Mouse (Mus musculus): ENCODE measurements around the gene Def8.

Def8 gene

DNA sequence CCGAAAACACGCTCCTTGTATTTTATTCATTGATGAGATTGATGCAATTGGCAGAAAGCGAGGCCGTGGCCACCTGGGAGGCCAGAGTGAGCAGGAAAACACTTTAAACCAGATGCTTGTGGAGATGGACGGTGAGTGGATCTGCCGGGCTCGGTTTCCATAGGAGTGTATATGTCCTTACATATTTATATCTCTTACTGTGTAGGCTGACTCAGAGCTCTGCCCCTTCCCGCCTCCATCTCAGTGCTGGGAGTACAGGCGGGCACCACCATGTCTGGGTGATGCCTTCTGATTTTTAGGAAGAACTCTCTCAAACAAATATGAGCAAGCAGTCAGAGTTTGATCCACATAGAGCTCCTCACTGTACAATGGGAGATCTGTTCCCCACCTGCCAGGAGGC is 69.6 kb downstream of the Def8 start:
- no peak for DNase-seq

DNA sequence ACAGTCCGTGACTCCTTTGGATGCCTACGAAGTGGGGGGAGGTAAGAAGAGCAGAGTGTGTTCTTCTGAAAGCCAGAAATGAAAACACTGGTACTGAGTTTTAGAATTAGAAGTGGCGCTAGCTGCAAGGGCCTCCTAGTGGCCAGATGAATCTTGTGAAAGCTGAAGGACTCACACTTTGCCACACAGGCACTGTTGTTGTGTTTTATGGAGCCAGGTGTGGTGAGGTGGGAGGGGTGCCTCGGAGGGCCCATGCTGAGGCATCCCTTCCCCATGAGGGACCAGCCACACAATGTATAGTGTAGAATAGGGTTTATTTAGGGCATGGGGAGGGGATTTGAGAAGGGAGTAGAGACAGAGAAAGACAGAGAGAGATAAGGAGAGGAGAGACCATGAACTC is 74.4 kb downstream of the Def8 start:
- no peak for DNase-seq

DNA sequence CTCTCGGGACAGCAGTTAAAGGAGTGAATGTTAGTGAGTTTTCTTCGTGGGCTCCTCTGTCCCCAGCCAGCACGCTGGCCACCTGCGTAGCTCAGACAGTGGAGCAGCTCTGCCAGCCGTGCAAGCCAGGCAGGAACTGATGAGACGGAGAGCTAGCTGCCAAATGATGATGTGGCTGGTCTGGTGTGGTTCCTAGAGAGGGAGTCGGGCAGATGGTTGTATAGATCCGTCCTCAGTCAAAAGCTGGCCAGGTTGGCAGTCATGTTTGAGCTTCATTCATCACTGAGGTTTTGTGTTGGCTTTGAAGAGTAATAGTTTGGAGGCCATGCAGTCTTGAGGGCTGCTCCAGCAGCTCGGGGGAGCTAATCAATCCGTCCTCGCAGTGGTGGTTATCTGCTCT is 75.6 kb downstream of the Def8 start:
- DNase-seq = peak; percentile 43 to 59

DNA sequence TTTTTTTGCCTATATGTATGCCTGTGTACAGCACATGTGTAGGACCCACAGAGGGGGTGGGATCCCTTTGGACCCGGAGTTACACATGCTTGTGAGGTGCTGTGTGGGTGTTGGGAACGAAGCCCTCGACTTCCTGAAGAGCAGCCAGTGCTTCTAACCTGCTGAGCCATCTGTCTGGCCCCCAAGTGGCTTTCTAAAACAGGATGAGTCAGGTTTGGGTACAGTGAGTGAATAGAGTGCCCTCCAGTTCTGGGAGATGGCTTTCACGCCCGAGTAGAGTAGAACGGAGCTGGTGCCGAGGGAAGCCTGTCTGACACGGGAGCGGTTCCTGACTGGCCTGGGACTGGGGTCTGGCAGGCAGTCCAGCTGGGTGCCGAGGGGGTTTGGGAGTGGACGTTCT is 76.2 kb downstream of the Def8 start:
- DNase-seq = no peak

DNA sequence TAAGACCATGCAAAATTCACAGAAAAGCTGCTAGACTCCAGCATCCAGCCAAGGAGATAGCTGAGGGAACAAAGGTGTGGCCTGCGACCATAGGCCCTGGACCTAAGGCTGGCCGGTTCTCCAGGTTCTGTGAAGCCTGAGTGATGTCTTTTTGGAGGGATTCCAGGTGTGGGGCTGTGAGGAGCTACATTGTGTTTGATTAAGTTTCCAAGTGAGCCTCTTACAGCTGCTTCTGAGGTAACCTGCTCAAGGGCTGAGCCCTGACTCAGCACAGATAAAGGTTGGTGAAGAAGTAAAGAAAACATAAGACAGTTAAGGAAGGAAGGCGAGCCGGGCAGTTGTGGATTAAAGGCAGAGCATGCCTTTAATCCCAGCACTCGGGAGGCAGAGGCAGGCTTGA is 78.9 kb downstream of the Def8 start:
- no peak for DNase-seq

DNA sequence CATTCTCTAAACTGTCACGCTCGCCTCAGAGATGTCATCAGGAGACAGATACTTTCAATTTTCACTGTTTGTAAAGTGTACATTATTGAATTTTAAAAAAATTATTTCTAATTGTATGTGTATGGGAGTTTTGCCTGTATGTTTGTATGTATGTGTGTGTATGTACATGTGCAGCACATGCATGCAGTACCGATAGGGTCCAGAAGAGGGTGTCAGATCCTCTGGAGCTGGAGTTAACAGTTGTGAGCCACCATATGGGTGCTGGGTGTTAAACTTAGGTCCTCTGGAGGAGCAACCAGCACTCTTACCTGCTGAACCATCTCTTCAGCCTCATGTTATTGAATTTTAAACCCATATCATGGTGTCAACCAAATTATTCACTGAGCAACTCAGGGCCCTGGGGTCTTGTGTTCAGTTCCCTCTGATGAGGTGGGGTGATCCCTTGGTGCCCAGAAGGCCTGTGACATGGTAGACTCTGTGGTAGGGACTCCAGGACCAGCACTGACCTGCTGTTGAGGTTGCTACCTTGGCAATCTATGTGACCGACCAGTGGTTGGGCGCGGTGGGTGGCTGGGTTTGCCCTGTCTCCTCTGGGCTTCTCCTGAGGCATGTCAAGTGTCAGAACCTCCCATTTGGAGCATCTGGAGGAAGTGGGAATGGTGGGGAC is 80.6 kb downstream of the Def8 start:
- no peak for DNase-seq

DNA sequence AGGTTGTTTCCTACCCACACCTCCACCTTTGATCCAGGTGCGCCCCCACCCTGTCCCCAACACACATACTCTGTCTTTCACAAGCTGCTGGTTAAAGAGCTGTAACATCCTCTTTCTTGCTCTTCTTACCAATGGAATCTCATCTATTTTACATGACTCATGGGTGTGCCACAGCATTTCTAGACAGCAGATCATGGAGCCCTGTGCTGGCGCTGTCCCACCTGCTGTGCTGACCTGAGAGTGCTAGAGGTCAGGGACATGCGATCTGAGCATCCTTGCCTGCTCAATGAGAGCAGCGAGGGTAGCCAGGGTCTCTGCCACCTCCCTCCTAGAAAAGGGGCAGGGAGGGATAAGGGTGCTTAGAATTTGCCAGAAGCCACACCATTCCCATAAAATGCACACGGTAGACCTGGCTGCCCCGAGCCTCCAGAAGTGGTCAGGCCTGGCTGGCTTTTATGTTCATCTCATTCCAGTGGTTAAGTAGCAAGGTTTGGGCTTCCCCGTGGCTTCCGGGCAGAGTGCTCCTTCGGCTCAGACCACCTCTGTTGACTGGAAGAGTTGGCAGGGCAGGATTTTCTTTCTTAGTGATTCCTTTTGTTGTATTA is 81.4 kb downstream of the Def8 start:
- no peak for DNase-seq

DNA sequence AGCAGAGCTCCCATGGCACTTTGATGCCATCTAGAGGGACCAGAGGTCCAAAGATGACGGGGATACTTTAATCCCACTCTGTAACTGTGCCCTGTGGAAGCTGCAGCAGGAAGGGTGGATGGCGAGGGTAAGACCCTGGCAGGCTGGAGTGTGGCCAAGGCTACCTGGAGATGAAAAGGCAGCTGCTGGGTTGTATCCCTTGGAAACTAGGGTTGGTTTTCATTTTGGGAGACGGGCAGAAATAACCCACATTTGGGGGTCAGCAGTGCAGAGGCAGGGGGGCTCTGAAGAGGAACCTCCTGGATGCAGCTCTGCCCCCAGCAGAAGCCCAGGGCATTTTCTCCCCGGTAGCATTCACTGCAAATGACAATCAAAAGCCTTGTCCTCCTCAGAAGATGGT is 81.9 kb downstream of the Def8 start:
- DNase-seq = no peak

DNA sequence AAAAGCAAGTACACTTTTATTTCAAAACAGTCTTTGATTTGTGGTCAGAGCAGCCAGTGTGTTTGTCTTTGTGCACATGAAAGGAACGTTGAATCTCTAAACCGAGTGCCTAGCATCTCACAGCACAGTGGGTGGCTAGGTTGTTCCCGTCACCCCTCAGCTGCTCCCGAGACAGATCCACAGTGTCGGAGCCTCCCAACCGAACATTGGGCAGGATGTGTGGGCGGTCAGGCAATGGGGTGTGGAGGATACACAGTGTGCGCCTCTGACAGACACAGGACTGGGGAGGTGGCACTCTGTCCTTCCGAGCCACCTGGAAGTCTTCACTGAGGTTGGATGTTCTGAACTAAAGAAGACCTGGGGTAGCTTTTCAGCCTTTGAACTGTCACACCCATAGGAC is 82.4 kb downstream of the Def8 start:
- no peak for DNase-seq

DNA sequence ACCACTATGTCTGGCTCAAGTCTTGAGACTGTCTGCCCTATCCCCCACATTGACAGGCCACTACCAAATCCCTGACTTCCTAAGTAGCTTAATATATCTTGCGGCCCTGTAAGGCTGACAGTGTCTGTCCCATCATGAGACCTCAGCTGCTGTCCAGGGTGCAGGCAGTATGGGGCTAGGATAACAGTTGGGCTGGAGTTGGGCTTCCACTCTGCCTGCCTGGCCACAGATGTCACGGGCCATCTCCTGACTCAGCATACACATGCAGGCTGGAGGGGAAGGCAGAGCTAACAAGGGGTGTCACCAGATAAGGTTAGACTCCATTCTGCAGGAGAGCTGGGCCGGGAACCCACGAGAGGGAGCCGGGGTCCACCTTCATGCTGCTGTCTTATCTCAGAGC is 83.8 kb downstream of the Def8 start:
- no peak for DNase-seq

DNA sequence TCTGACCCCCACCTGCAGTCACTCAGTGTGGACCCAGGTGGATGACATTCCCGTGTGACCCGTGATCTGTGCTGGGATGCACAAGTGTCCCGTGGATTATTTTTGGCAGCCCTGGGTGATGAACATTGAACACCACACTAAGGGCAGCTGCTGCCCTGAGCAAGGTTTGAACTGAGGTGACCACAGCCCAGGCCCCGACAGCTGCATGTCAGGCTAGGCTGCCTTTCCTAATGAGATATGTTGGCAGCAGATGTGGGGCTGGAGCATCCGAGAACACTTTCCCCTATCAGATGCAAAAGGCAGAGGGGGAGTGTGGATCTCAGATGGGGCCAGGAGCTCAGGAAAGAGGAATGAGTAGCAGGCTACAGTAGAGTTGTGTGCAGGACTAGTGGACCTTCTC is 87.5 kb downstream of the Def8 start:
- DNase-seq = no peak

Measured in cerebellum, postnatal 25 days (tissue).